Mouse (Mus musculus) lung, adult 18-20 months (tissue): ENCODE measurements at regions not wholly inside any gene's neighbourhood (a gene's known extent, or its start where the extent isn't known, plus 50 kb on each side); places are given as distances from the start of the nearest gene placed in this dataset.

Source experiments
- DNase-seq, 2 experiments: peaks; one replicate each; pipeline ENCODE4 v3.0.0; 2022; ENCODE audit warnings: mixed read lengths in 2 of 2

DNA sequence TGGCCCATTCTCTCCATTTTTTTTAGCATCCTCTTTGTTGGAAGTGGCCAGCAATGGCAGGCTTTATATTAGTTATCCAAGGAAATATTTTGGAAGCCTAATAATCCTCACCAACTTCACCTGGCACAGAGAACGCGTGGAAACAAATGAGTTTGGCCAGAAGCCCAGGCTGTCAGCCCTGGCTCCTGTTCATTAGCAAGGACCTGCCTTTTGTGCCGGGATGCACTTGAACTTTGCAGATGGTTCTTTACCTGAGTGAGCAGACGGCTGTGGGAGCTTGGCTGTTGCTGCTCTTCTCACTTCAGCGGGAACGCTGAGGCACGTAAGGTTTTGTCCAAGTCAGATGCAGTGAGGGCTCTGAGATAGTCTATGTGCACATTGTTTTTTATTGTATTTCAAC is 142.3 kb downstream of the Fam169b start:
- peak in 1 of 2 experiments; percentile 4 for DNase-seq

DNA sequence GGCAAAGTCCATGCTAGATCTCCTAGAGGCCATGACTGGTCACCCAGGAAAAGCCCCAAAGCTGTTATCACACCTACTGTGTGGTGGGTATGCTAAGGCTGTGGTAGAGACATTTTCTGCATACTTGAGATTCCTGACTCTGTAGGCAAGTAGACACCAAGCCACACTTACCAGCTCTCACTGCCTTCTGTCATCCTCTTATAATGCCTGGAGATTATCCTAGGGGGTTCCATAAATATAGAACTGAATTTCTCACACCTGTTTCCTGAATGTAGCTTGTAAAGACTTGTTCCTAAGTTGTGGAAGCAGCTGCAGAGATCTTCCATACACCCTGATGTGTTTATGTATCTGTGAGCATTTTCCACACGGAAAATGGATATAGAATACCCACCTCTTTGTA is 139.1 kb downstream of the Fam169b start:
- DNase-seq = no peak
